Mouse (Mus musculus): ENCODE measurements around the gene Itgbl1. TPM values are rescaled to one million over a fixed set of nuclear protein-coding genes. Genes with fewer than 3 reads are reported as not detected.
"Not testable (repeated sequence)": the region's sequence is repeated elsewhere in the genome, so short reads cannot be mapped to it uniquely, and the experiment has no call there.

Gene Itgbl1
- 1 to 10 TPM; 4.3 to 4.9 TPM for total RNA-seq (2021)

DNA sequence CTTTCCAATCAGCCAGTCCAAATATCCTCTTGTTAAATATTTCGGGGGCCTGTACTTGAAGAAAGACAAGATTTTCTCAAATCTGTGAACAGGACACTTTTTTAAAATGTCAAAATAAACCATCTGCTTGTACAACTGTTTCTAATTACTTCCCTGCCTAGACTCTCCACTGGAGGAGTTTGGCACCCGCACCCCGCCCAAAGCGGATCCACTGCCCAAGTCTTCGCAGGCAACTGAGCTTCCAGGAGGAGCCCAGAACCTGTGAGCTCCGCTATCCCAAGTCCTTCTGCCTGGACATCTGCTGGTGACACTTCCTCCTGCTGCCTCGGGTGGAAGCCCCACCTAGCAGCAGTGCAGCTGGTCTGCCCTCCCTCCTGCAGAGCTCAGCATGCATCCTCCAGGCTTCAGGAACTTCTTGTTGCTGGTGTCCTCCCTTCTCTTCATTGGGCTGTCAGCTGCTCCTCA lies at the start of gene Itgbl1:
Gene Itgbl1 (plus strand): TSS at position 51 of the 465 bp plus-strand sequence.
- DNase-seq (ENCODE audit: low spot score): peak; percentile 5
- intact Hi-C loops (cut with DNase I): no loop called here

DNA sequence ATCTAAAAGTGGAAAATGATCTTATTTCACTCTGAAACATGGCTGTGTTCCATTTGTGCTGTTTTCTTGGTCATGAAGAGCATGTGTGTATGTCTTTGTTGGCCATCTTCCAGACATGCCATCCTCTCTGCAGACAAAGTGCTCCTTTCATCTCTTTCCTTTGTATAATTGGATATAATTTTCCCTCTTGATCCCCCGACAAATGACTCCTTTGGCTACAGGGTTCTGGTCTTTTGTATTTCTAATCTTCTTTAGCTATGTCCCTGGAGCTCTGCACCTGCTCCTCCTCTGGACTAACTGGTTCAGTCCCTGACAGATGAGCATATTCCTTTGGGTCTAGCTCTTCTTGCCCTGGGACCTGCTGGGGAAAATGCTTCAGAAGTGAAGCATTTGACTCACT lies 36.8 kb upstream of the Itgbl1 start:
- DNase-seq (ENCODE audit: low spot score): no peak
- intact Hi-C loops (cut with DNase I): no loop called here

DNA sequence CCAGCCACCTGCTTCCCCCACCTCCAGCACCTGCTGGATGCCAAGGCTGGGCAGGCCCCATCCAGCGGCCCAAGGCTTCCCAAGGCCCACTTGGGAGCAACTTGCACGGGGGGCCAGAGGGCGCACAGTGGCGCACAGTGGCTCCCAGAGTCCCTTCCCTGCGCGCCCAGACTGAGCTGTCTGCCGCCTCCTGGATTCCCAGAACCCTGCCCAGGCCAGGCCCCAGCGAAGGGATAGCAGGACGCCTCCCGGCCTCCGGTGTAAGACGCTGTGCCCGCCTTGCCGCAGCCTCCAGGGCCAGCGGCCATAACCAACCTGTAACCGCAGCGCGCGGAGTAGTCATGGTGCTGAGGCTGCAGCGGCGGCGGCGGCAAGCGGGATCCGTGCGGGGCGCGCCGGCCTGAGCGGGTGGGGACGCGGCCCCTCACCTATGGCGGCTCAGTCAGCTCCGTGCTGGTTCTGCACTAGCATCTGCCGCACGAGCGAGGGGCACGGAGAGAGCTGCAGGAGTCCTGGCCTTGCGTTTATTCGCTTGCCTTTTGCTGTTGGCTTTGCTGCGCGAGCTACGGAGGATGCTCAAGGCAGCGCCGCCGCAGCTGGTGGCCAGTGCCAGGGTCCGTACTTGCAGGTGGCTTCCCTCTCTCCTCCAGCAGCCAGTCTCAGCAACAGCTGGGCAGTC lies 33.1 kb upstream of the Itgbl1 start, which contains the start of gene Nalcn:
Gene Nalcn (minus strand): TSS at position 644 of the 679 bp plus-strand sequence.
- intact Hi-C loops (cut with DNase I): no loop called here
- DNase-seq (ENCODE audit: low spot score): no peak

DNA sequence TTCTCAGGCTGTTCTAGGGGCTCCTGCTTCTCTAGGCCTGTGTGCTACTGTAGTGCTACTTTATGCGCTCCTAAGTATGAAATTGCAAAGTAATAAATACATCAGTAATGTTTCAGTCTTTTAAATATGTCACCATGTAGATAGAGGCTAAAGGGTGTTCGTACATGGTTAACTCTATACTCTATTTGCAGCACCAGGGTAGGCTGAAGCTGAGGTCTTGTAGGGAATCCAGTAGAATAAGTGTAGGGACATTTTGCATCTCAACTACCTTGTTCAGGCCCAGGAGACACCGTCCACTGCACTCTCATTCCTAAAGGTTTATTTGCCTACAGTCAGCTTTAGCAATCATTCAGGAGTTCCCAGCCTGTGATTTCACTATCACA lies 32.6 kb upstream of the Itgbl1 start:
- intact Hi-C loops (cut with DNase I): no loop called here
- DNase-seq (ENCODE audit: low spot score): no peak

DNA sequence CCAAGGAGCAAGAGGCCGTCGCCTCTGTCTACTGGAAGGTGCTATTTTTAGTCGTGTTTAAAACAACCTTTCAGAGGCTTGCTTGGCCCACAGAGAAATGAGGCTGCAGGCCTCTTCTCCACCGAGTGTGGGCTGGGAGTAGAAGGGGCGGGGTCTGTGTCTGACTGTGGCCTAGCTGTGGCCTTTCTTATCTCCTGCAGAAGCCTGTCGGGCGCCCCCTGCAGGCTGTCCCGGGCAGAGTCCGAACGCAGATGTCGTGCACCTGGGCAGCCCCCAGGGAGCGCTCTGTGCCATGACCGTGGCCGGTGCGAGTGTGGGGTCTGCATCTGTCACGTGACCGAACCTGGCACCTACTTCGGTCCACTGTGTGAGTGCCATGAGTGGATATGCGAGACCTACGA lies 1.3 kb downstream of the Itgbl1 start:
- intact Hi-C loops (cut with DNase I): no loop called here
- DNase-seq (ENCODE audit: low spot score): peak; percentile 6

DNA sequence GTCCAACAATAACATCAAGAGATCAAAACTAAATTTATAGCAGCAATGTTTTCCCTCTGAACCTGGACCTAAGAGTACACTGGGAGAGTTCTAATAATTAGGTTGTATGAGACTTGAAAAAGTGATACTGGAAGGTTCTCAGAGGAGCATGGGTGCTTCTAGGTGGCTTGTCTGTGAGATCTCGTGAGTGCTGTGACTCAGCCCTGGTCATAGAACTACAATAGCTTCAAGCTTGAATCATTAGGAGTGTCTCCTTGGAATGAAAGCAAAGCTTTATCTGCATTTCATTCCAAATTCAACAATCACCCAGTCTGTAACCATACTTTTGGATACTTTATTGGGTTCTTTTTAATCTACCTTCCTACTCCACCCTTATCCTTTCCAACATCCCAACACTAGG lies 2.6 kb downstream of the Itgbl1 start:
- intact Hi-C loops (cut with DNase I): no loop called here
- no peak for DNase-seq (ENCODE audit: low spot score)

DNA sequence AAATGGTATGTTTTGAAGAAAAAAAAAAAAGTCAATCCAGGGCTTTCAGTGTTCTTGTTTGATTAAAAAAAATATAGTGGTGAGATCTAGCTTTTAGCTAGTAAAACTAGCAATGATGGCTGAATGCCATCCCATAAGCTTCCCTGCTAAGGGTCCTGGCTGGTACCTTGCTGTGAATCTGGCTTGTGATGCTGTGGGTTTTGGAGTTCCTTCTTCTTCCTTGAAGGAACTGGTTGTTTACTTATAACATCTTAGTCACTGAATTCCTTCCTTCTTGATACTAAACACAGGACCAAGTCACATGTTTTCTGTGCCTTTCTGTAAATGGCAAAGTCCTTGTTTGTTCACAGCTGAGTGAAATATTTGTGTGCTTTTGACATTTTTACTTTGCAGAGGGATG lies 3.4 kb downstream of the Itgbl1 start:
- intact Hi-C loops (cut with DNase I): no loop called here
- DNase-seq (ENCODE audit: low spot score): no peak

DNA sequence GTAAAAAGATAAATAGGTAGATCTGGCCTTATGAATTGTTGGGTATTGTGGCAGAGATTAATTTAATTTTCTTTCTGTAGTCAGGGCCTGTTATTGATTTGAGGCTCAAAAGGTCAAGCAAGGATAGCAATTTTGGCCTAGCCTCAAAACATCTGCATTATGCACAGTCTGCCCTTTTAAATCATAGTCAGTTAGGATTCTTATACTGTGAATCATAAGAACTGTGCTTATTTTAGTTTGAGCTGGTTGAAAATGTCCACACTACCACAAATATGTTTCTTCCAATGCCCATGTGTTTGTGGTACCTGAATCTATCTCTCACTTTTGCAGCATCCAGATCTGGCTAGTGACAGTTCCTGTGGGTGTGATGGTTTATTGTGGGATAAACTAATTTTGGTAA lies 4.7 kb downstream of the Itgbl1 start:
- DNase-seq (ENCODE audit: low spot score): no peak
- intact Hi-C loops (cut with DNase I): no loop called here

DNA sequence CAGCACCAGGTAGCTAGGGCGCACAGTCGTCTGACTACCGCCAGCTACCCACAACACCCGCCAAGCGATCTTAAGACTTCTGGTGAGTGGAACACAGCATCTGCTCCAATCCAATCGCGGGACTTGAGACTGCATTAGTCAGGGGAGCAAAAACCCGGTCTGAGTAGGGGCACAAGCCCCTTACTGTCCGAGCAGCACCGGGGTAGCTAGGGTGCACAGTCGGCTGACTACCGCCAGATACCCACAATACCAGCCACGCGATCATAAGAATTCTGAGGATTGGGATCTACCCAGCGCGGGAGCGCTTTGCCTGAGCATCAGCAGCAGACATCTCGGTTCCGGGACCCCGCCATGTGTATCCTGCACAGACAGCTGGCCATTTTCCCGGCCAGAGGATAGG lies 11.3 kb downstream of the Itgbl1 start:
- intact Hi-C loops (cut with DNase I); DNase-seq (ENCODE audit: low spot score): not testable (repeated sequence)

DNA sequence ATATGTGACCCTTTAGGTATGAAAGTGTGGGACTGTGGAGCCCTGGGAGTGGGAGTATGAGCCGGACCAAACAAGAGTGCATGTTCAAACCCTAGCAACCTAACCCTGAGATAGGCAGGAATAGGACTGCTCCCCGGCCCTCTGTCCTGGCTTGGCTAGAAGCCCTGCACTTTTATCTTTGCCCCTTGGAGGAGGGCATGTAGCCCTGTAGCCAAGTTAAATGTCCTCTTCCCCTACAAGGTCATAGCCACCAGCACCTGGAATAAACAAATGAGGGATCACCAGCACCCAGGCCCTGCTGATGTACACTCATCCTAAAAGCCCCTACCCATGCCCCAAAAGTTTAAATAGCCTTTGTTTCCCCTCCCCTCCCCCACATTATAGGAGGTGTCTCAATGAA lies 18.3 kb downstream of the Itgbl1 start:
- DNase-seq (ENCODE audit: low spot score): no peak
- intact Hi-C loops (cut with DNase I): no loop called here

DNA sequence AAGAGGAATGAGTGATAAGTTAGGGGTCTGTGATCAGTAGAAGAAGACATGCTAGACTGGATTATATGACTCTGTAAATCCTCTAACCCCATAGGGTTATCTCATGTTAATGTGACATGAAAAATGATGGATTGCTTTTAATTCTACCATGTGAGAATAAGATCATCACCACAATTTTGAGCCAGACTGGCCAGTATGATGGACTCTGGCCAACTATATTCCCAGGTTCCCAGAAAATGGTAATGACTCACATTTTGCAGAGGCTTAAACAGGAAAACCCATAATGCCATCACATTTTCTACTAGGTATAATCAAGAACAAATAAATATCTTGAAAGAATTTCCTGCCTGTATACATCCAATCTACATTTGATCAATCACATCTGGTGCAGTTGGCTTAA lies 55.0 kb downstream of the Itgbl1 start:
- no peak for DNase-seq (ENCODE audit: low spot score)
- intact Hi-C loops (cut with DNase I): no loop called here

DNA sequence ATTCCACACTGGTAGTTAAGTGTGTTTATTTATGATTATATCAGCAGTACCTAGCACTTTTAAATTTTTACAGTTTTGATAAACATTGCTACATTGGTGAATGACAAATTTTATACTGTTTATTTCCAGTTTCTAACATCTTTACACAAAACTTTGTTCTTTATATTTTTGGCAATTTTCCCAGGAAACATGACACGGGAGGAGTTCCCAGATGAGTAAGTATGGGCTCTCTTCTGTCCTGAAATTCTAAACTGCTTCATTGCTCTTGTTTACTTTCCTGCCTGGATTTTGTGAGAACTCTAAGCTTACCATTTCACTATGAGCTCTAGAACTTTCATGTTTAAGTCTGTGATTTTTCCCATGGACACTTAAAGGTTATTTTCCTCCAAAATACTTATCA lies 82.3 kb downstream of the Itgbl1 start:
- intact Hi-C loops (cut with DNase I): no loop called here
- DNase-seq (ENCODE audit: low spot score): no peak

DNA sequence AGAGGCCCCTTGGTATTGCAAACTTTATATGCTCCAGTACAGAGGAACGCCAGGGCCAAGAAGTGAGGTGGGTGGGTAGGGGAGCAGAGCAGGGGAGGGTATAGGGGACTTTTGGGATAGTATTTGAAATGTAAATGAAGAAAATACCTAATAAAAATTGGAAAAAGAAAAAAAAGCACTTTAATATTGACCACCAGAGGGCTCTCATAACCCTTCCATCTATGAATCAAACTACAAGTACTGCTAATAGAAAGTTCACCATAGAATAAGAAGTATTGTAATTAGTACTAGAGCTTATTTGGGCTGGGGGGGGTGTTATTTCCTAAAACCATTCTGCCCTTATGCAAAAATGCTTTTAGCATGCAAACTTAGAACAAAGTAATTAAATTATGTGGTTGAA lies 91.2 kb downstream of the Itgbl1 start:
- intact Hi-C loops (cut with DNase I): no loop called here
- no peak for DNase-seq (ENCODE audit: low spot score)

DNA sequence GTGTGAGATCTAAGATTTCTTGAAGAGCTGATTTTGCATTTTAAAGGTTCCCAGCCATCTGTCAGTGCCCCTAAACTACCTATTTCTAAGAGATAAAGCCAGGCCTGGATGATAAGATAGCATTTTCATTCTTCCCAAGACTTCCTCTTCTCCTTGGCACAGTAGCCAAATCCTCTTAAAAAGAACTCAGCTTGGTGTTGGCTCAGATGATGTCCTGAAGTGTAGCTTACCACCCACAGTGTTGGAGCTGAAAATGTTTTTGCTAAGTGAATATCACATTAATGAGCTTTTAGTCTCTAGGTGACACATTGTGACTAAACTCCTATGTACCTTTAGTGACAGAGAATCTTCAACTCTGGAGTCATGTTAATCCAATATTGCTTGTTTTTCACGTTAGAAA lies 99.8 kb downstream of the Itgbl1 start:
- intact Hi-C loops (cut with DNase I): no loop called here
- no peak for DNase-seq (ENCODE audit: low spot score)

DNA sequence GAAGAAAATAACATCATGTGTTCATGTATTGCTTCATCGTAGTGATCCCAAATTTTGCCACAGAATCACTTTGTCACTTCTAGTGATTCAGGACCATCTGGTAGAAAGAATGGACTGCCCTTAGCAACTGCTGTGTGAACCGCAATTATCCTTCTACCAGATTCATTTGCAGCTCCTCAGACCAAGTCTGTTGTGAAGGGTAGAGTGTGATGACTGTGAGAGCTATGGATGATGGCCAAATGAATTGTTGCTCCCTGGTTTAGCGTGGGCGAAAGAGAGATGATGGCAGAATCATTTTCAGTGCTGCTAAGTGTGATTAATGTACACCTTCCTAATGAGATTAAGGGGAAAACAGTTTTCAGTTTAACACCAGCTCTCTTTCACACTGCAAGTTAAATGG lies 100.3 kb downstream of the Itgbl1 start:
- intact Hi-C loops (cut with DNase I): no loop called here

DNA sequence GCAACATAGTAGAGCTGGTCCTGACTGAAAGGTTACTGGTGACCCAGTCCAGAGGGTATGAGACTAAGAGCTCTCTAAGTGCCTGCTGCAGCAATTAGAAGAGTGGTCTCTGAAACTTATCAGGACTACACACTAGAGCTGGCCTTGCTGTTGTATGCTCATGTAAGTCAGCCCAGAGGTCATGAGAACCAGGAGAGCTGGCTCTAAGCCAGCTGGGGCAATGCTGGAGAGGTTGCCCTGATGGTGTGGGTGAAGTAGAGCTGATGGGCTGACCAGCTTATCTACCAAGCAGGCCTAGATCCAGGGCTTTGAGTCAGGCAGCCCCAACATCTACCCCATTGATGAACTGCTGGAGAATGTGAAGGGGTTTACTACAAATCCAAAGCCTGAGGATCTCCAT lies 142.0 kb downstream of the Itgbl1 start:
- DNase-seq (ENCODE audit: low spot score): no peak

More for the DNA sequence above, 100.3 kb downstream of the Itgbl1 start:
- DNase-seq (ENCODE audit: low spot score): no peak

DNA sequence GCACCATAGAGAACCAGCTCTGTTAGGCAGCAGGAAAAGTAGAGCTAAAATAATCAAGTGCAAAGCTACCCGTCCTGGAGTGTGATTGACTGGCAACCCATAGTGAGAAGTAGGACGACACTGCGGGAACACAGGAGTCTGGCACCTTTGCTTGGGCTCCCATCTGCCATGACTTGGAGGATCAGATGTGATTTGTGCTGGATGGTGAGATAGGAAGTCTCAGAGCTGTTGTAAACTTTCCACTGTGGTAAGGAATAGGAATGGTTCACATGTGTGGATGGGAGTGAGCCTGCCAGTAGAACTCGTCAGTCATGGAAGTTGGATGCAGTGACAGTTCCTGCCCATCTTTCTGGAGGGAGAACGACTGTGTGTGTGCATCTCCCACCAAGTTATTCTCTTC lies 177.9 kb downstream of the Itgbl1 start:
- intact Hi-C loops (cut with DNase I): no loop called here
- no peak for DNase-seq (ENCODE audit: low spot score)

More for the DNA sequence above, 142.0 kb downstream of the Itgbl1 start:
- intact Hi-C loops (cut with DNase I): no loop called here

DNA sequence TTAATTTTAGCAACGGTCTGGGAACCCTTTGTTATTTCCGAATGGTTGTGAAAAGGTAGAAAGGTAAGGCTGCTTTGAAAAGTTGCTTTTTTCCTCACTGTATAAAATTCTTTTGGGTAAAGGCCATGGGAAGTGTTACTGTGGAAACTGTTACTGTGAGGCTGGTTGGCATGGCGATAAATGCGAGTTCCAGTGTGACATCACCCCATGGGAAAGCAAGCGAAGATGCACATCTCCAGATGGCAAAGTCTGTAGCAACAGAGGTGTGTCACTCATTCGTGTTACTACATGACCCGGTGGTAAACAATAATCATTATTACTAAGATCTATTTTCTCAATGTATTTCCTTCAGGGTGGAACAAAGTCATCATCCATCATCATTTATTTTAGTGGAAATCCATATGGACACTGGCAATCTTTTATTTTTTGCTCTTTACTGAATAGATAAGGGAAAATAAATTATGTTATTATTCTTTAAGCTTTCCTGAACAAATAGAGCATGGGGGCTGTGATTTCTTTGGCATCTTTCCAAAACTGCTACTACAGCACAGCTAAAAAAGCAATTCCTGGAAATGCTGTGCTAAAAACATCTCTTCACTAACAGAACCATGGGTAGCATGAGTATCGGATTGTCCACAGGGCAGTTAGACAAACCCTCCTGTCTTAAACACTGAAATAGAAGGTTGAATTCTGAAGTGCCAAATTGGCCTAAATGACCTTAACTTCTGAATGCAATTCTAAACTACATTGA lies 184.1 kb downstream of the Itgbl1 start:
- no peak for DNase-seq (ENCODE audit: low spot score)
- intact Hi-C loops (cut with DNase I): no loop called here

DNA sequence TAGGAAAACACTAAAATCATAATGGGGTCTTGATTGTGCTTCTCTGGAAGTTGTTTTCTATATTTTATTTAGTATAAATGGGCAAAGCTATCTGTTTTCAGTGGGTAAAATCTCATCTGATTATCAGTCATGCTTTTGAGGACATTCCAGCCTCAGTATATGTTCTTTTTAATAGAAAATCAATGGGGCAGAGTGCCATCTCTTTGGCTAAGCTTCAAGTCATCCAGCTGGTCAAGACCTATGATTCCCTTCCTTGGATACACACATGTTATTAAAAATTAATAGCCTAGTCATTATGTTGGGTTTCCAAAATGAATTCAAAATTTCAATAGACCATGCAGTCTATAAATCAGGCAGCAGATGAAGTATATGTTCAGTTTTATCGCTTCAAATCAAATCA lies 204.8 kb downstream of the Itgbl1 start:
- DNase-seq (ENCODE audit: low spot score): no peak
- intact Hi-C loops (cut with DNase I): no loop called here

DNA sequence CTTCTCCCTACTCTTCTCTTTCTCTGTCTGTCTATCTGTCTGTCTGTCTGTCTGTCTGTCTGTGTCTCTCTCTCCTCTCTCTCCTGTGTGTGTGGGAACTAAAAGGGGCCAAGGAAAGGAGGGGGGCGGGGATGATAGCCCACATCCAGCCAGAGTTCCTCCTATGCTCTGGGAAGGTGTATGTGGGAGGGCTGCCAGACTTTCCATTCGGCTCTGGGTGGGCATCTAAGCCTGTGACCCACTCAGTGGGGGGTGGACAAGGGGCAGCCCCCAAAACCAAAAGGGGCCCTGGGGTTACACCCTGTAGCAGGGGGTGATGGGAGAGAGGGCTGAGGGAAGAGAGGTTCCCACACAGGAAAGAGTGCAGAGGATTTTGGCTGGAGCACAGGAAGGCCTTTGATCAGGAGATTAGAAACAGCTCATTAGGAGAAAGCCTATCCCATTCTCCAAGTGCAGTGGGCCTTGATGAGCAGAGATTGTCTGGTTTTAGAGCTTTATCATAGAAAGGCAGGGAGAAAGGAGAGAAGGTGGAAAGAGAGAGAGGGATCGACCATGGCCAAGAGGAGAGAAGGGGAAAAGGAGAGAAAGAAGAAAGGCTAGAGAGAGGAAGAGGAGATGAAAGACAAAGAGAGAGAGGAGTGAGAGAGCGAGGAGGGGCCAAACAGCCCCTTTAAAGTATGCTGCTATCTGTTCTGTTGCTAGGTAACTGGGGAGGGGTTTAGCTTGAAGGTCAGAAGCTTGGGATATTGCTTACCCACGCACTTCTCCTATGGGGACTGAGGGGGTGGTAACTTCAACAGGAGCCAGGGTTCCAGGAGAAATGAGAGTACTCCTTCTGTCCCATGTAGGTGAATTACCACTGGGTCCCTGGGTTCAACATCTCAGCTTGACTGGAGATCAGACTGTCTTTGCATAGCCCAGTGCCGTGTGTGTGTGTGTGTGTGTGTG lies 206.3 kb downstream of the Itgbl1 start:
- intact Hi-C loops (cut with DNase I): no loop called here
- no peak for DNase-seq (ENCODE audit: low spot score)
